Mouse (Mus musculus) B cell, adult 2 months (primary cell): ENCODE results near the gene Tjp2.
A peak's percentile ranks its signal among the peaks of the same experiment; 100 is the strongest.

Experiments used
- DNase-seq, 2 experiments: peaks; one replicate each; pipeline ENCODE4 v3.0.0; 2022

Tjp2 gene

GRCm38 (mm10) chr19:24176692-24177091 lies 48.1 kb downstream of the Tjp2 start:
- peak; percentile 44 to 49 for DNase-seq

- DNase-seq, result peak; percentile 3
Observed at GRCm38 (mm10) chr19:24174896-24175295, 49.9 kb downstream of the Tjp2 start.

- peak; percentile 55 to 61 for DNase-seq
Observed at GRCm38 (mm10) chr19:24173608-24174523, 51.0 kb downstream of the Tjp2 start.

GRCm38 (mm10) chr19:24173020-24173419 lies 51.8 kb downstream of the Tjp2 start:
- no peak for DNase-seq

- DNase-seq, result no peak
Observed at GRCm38 (mm10) chr19:24168531-24168930, 56.3 kb downstream of the Tjp2 start.

- DNase-seq, result peak; percentile 58 to 65
Observed at GRCm38 (mm10) chr19:24166516-24167091, 58.2 kb downstream of the Tjp2 start.

- DNase-seq, result peak; percentile 24 to 25
Observed at GRCm38 (mm10) chr19:24163974-24164373, 60.9 kb downstream of the Tjp2 start.

GRCm38 (mm10) chr19:24160460-24160859 lies 64.4 kb downstream of the Tjp2 start:
- DNase-seq, result no peak

- no peak for DNase-seq
Observed at GRCm38 (mm10) chr19:24159751-24160150, 65.1 kb downstream of the Tjp2 start.

- no peak for DNase-seq
Observed at GRCm38 (mm10) chr19:24159334-24159733, 65.5 kb downstream of the Tjp2 start.

GRCm38 (mm10) chr19:24156067-24156455 lies 68.8 kb downstream of the Tjp2 start:
- DNase-seq, result no peak

GRCm38 (mm10) chr19:24155395-24156066 lies 69.3 kb downstream of the Tjp2 start:
- DNase-seq, result no peak

GRCm38 (mm10) chr19:24153266-24154023 lies 71.4 kb downstream of the Tjp2 start:
- peak; percentile 61 to 63 for DNase-seq

GRCm38 (mm10) chr19:24144009-24144408 lies 80.8 kb downstream of the Tjp2 start:
- no peak for DNase-seq

GRCm38 (mm10) chr19:24142621-24143061 lies 82.2 kb downstream of the Tjp2 start:
- DNase-seq, result no peak

- no peak for DNase-seq
Observed at GRCm38 (mm10) chr19:24140298-24140697, 84.5 kb downstream of the Tjp2 start.

- DNase-seq, result no peak
Observed at GRCm38 (mm10) chr19:24137392-24137791, 87.4 kb downstream of the Tjp2 start.

GRCm38 (mm10) chr19:24134991-24135390 lies 89.8 kb downstream of the Tjp2 start:
- DNase-seq, result no peak

GRCm38 (mm10) chr19:24134144-24134911 lies 90.5 kb downstream of the Tjp2 start:
- DNase-seq, result no peak

- no peak for DNase-seq
Observed at GRCm38 (mm10) chr19:24123534-24124290, 101.1 kb downstream of the Tjp2 start.

- no peak for DNase-seq
Observed at GRCm38 (mm10) chr19:24123087-24123486, 101.7 kb downstream of the Tjp2 start.
